Mouse (Mus musculus): ENCODE results near the gene Zfp472. TPM values are rescaled to one million over a fixed set of nuclear protein-coding genes. Genes with fewer than 3 reads are reported as not detected.

The Zfp472 gene
- 6.4 and 6.5 TPM in 2 replicates for polyA plus RNA-seq (2015; fragmentation: Nextera tagmentation; extraction: Ambion mirVana)

DNA sequence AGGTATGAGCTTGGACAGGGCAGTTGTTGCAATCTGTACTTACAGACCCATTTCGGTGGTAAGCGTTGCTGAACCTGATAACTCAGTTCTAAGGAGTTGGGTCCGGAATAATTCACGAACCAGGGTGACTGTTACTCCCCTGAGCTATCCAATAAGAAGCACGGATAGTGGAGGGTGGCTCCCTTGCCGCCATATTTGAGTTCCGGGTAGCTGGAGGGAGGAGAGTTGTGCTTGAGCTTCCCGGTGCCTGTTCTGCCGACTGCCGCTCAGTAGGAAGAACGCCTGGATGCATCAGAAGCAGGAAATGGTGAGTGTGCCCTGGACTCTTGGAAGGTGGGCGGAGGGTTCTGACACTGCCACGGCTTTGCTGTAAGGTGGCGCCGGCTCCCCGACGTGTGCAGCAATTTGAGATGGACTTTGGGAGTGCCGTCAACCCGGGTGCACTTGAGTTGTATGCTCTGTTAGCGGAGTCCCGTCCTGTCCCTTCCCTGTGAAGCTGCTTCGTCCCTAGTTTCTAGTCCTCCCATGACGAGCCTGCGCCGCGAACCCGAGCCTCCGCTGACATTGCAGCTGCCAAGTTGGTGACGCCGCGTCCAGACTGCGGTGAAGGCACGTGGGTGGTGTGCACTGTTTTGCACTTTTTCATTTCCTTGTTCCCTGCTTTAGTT lies at the start of gene Zfp472:
Zfp472 (plus strand) TSS at position 192 of the 668 bp plus-strand sequence.
- Histone ChIP-seq H3K27me3 (peaks cover 7% of the 10 kb centered on the region; the same call in 1 of the 2 replicates), H3K36me3 (no peaks in the 10 kb centered on the region), H3K27ac (peak within 1 kb of the TSS; percentile 84), H3K9ac (peak within 1 kb of the TSS; percentile 81), H3K9me3 (replicated peaks) (no peaks in the 10 kb centered on the region), H3K4me3 (replicated peaks) (peak within 1 kb of the TSS; percentile 78), H3K4me2 (peak within 1 kb of the TSS; percentile 88), H3K4me1 (replicated peaks) (peaks cover 33% of the 10 kb centered on the region)
- WGBS (ENCODE audit: insufficient replicate concordance) = under 1% methylated on average over 33 of the region's 33 CpGs
- ATAC-seq (ENCODE audit: low read depth) (peak; percentile 98), DNase-seq (peak; percentile 85)

GRCm38 (mm10) chr17:32916075-32916474 lies 49.5 kb upstream of the Zfp472 start:
- Histone ChIP-seq H3K4me2 (no peak overlapping the region), H3K27ac (no peak overlapping the region), H3K4me1 (replicated peaks) (no peaks in the 10 kb centered on the region), H3K36me3 (no peaks in the 10 kb centered on the region), H3K4me3 (replicated peaks) (no peak overlapping the region), H3K27me3 (0 out of 2 replicates have a peak, but pooled peaks cover 8% of the 10 kb centered on the region), H3K9me3 (replicated peaks) (no peaks in the 10 kb centered on the region), H3K9ac (no peak overlapping the region)
- DNase-seq = no peak
- ATAC-seq (ENCODE audit: low read depth) = no peak
- WGBS (ENCODE audit: insufficient replicate concordance) = 52% methylated on average over 1 of the region's 1 CpGs

DNA sequence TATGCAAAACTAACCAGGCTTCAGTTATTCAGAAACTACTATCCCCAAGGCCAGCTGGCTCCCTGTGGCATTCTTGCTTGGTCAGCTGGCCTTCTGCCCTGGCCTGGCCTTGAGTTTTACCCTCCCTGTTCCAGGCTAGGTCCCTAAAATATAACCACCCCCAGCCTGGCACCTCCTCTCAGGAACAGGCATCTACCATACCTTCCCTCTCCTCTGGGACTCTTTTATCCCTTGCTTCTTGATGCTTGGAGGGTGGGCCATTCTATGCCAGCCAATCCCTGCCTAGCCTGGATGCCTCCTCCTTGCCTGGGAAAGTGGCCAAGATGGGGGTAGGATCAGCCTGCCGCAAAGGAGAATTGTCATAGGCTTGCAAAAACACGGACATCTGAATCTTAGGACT lies 48.5 kb upstream of the Zfp472 start, which contains the start of gene Cyp4f14:
Cyp4f14 (minus strand) TSS at position 212 of the 400 bp plus-strand sequence.
- ATAC-seq (ENCODE audit: low read depth) = no peak
- Histone ChIP-seq H3K9ac (no peak within 1 kb of the TSS), H3K36me3 (no peaks in the 10 kb centered on the region), H3K27me3 (0 out of 2 replicates have a peak, but pooled peaks cover 8% of the 10 kb centered on the region), H3K4me3 (replicated peaks) (no peak within 1 kb of the TSS), H3K27ac (no peak within 1 kb of the TSS), H3K4me2 (no peak within 1 kb of the TSS), H3K9me3 (replicated peaks) (no peaks in the 10 kb centered on the region), H3K4me1 (replicated peaks) (no peaks in the 10 kb centered on the region)
- WGBS (ENCODE audit: insufficient replicate concordance) = 53% methylated on average over 2 of the region's 2 CpGs
- DNase-seq = no peak

- 38% methylated on average over 2 of the region's 2 CpGs for WGBS (ENCODE audit: insufficient replicate concordance)
- no peak overlapping the region for H3K9ac ChIP-seq
- ATAC-seq (ENCODE audit: low read depth) = no peak
- no peaks in the 10 kb centered on the region for H3K36me3 ChIP-seq
- H3K27ac ChIP-seq = no peak overlapping the region
- H3K4me2 ChIP-seq = no peak overlapping the region
- DNase-seq = no peak
- H3K4me3 ChIP-seq (replicated peaks) = no peak overlapping the region
- no peaks in the 10 kb centered on the region for H3K9me3 ChIP-seq (replicated peaks)
- H3K27me3 ChIP-seq = 0 out of 2 replicates have a peak, but pooled peaks cover 3% of the 10 kb centered on the region
- no peaks in the 10 kb centered on the region for H3K4me1 ChIP-seq (replicated peaks)
These were observed 46.5 kb upstream of the Zfp472 start for GRCm38 (mm10) chr17:32919123-32919522.

DNA sequence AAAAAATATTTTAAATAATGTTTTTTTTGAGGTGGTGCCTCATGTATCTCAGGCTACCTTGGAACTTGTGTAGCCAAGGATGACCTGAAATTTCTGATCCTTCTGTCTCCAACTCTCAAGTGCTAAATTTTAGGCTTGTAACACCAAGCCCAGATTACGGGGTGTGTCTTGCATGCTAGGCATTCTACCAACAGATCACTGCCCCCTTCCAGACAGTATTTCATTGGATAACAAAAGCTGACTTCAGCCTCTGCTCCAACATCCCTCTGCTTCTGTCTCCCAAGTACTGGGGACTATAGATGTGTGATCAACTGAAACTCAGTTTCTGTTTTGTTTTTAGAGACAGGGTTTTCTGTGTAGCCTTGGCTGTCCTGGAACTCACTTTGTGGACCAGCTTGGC lies 41.9 kb upstream of the Zfp472 start:
- Histone ChIP-seq H3K36me3 (no peaks in the 10 kb centered on the region), H3K4me1 (replicated peaks) (peaks cover 9% of the 10 kb centered on the region), H3K4me3 (replicated peaks) (no peak overlapping the region), H3K27ac (no peak overlapping the region), H3K9me3 (replicated peaks) (no peaks in the 10 kb centered on the region), H3K4me2 (no peak overlapping the region), H3K27me3 (0 out of 2 replicates have a peak, but pooled peaks cover 3% of the 10 kb centered on the region), H3K9ac (no peak overlapping the region)
- WGBS (ENCODE audit: insufficient replicate concordance) = 71% methylated on average over 1 of the region's 1 CpGs
- no peak for DNase-seq
- ATAC-seq (ENCODE audit: low read depth) = no peak

DNA sequence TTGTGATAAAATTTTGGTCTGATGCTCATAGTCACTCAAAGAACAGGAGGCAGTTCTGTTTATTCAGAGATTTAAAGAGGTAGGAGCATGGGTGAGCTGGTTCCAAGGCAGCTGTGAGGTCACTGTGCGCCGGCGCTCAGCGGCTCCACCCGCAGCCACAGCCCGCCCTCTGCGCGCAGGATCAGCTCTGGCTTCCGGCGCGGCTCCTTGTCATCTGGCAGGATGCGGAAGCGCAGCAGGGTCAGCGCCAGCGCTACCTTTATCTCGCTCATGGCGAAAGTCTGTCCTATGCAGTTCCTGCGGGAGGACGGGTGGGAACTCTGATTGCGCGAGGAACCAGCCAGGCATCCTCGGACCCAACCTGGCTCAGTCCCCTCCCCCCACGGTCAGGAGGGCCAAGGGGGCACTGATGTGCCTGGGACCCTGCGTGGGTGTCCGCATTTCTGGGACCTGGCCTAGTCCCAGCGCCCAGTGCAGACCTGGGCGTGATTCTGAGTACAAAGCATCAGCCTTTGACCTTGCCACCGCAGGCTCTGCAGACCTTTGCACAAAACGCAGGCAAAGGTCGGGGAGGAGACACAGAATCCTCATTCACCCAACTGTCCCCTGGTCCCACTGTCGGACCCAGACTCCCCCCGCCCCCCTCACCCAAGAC lies 40.8 kb upstream of the Zfp472 start:
- Histone ChIP-seq H3K36me3 (no peaks in the 10 kb centered on the region), H3K4me3 (replicated peaks) (peak overlapping the region; percentile 50), H3K4me1 (replicated peaks) (peaks cover 9% of the 10 kb centered on the region), H3K9ac (peak overlapping the region; percentile 51), H3K4me2 (peak overlapping the region; percentile 65), H3K9me3 (replicated peaks) (no peaks in the 10 kb centered on the region), H3K27ac (0 out of 2 replicates have a peak overlapping the region, but pooled peaks have one; percentile 4), H3K27me3 (no peaks in the 10 kb centered on the region)
- WGBS (ENCODE audit: insufficient replicate concordance) = 11% methylated on average over 32 of the region's 32 CpGs
- ATAC-seq (ENCODE audit: low read depth) (peak; percentile 87), DNase-seq (peak; percentile 55)

DNA sequence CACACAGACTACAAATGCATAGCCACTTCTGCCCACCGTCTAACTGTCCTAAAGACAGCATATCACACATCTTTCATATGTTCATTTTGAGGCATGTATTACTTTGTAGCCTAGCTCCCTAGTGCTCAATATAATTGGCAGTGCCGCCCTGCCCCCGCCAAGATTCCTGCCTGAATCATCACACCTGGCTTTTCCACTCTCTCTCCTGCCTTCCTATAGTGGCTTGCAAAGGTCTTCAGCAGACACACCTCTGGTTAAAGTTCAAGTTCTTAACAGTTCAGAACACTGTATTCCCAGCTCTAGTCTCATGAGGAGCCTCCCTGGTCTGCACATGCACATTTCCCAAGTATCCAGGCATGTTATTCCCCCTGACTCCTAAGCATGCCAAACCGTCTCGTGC lies 37.8 kb upstream of the Zfp472 start:
- H3K27me3 ChIP-seq = no peaks in the 10 kb centered on the region
- peaks cover 9% of the 10 kb centered on the region for H3K4me1 ChIP-seq (replicated peaks)
- no peaks in the 10 kb centered on the region for H3K9me3 ChIP-seq (replicated peaks)
- no peak overlapping the region for H3K4me3 ChIP-seq (replicated peaks)
- 67% methylated on average over 5 of the region's 5 CpGs for WGBS (ENCODE audit: insufficient replicate concordance)
- H3K36me3 ChIP-seq = no peaks in the 10 kb centered on the region
- DNase-seq (no peak), ATAC-seq (ENCODE audit: low read depth) (no peak)
- H3K4me2 ChIP-seq = no peak overlapping the region
- H3K9ac ChIP-seq = no peak overlapping the region
- H3K27ac ChIP-seq = no peak overlapping the region

DNA sequence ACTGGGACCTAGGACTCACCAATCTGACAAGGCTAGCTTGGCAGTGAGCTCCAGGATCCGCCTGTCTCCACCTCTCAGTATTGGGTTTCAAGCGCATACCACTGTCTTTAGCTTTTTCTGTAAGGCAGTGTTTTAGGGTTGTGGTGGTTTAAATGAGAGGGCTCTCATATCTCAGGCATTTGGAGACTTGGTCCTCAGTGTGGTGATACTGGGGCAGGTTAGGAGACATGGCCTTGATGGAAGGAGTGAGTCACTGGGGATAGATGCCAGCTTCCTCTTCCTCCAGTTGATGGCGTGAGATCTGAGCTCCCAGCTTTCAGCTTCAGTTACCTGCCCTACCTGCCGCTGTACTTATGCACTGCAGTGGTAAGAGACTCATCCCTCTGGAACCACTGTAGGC lies 25.8 kb upstream of the Zfp472 start:
- H3K4me3 ChIP-seq (replicated peaks) = no peak overlapping the region
- H3K4me1 ChIP-seq (replicated peaks) = no peaks in the 10 kb centered on the region
- no peak for ATAC-seq (ENCODE audit: low read depth)
- no peaks in the 10 kb centered on the region for H3K9me3 ChIP-seq (replicated peaks)
- H3K9ac ChIP-seq = no peak overlapping the region
- no peaks in the 10 kb centered on the region for H3K36me3 ChIP-seq
- H3K4me2 ChIP-seq = no peak overlapping the region
- no peak overlapping the region for H3K27ac ChIP-seq
- no peaks in the 10 kb centered on the region for H3K27me3 ChIP-seq
- WGBS (ENCODE audit: insufficient replicate concordance) = 72% methylated on average over 4 of the region's 4 CpGs
- no peak for DNase-seq

- H3K9ac ChIP-seq = no peak overlapping the region
- no peak overlapping the region for H3K4me3 ChIP-seq (replicated peaks)
- H3K4me1 ChIP-seq (replicated peaks) = peaks cover 19% of the 10 kb centered on the region
- no peak overlapping the region for H3K4me2 ChIP-seq
- H3K36me3 ChIP-seq = no peaks in the 10 kb centered on the region
- ATAC-seq (ENCODE audit: low read depth) = no peak
- no peak for DNase-seq
- 75% methylated on average over 3 of the region's 3 CpGs for WGBS (ENCODE audit: insufficient replicate concordance)
- H3K27me3 ChIP-seq = no peaks in the 10 kb centered on the region
- H3K9me3 ChIP-seq (replicated peaks) = no peaks in the 10 kb centered on the region
- H3K27ac ChIP-seq = no peak overlapping the region
These were observed 22.0 kb upstream of the Zfp472 start for GRCm38 (mm10) chr17:32943661-32944060.

DNA sequence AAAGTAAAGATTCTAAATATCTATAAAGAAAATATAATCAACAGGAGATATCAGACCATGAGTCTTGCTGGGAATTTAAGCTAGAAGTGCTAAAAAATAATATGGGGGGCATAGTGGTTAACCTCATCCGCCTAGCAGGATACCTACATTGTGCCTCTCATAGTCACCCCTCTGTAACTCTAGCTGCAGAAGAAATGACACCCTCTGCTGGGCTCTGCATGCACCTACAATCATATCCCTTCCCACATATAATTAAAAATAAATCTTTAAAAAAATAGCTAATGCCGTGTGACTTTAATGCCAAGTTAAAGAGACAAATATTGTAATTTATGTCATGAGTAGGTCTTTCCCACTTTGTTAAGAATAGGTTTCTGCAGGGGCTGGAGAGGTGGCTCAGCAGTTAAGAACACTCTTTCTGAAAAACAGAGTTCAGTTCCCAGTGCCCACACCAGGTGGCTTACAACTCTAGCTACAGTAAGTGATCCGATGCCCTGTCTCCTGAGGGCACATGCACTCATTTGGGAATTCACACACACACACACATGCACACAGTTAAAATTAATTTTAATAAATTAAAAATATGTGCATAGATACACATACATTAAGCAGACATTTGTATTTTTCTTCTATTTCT lies 21.1 kb upstream of the Zfp472 start:
- ATAC-seq (ENCODE audit: low read depth) (no peak), DNase-seq (no peak)
- H3K27ac ChIP-seq = no peak overlapping the region
- no peaks in the 10 kb centered on the region for H3K9me3 ChIP-seq (replicated peaks)
- WGBS (ENCODE audit: insufficient replicate concordance) = 54% methylated on average over 3 of the region's 3 CpGs
- H3K9ac ChIP-seq = no peak overlapping the region
- no peaks in the 10 kb centered on the region for H3K36me3 ChIP-seq
- no peaks in the 10 kb centered on the region for H3K27me3 ChIP-seq
- no peak overlapping the region for H3K4me2 ChIP-seq
- peaks cover 19% of the 10 kb centered on the region for H3K4me1 ChIP-seq (replicated peaks)
- no peak overlapping the region for H3K4me3 ChIP-seq (replicated peaks)

- peak overlapping the region; percentile 80 for H3K4me2 ChIP-seq
- peak overlapping the region; percentile 71 for H3K9ac ChIP-seq
- WGBS (ENCODE audit: insufficient replicate concordance) = 33% methylated on average over 9 of the region's 9 CpGs
- DNase-seq (no peak), ATAC-seq (ENCODE audit: low read depth) (no peak)
- H3K27me3 ChIP-seq = no peaks in the 10 kb centered on the region
- H3K36me3 ChIP-seq = no peaks in the 10 kb centered on the region
- H3K27ac ChIP-seq = peak overlapping the region; percentile 59; the same call in 1 of the 2 replicates
- H3K4me1 ChIP-seq (replicated peaks) = peaks cover 19% of the 10 kb centered on the region
- peak overlapping the region; percentile 65 for H3K4me3 ChIP-seq (replicated peaks)
- H3K9me3 ChIP-seq (replicated peaks) = no peaks in the 10 kb centered on the region
These were observed 18.9 kb upstream of the Zfp472 start for GRCm38 (mm10) chr17:32946716-32947115.
